Mouse (Mus musculus) liver (tissue): ENCODE measurements around the gene Hpcal1.
"Not testable (repeated sequence)": the region's sequence is repeated elsewhere in the genome, so short reads cannot be mapped to it uniquely, and the experiment has no call there.

Experiments
- DNase-seq: peaks from one replicate; pipeline ENCODE4 v3.0.0-alpha.2; 2020; ENCODE audit warnings: mixed read lengths

Gene Hpcal1

DNA sequence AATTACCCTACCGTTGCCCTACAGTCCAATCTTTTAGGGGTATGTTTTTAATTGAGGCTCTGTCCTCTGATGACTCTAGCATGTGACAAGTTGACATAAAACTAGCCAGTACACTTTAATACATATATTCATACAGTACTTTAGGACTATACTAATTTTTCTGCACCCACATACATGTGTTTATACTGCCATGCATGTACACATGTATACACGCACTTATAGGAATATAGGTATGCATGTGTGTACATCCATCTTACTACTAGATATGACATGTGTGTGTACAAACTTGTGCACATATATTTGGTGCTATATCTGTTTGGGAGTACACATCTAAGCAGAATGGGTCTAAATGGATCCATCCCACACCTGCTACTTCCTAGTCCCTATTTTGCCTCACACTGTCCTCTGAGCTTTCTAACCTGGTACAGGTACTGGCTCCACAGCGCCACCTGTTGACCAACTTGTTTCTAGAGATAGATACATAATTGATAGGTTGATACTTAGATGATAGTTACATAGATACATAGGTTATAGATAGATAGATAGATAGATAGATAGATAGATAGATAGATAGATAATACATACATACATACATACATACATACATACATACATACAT, 105.1 kb downstream of the Hpcal1 start:
- DNase-seq = peak; percentile 67

DNA sequence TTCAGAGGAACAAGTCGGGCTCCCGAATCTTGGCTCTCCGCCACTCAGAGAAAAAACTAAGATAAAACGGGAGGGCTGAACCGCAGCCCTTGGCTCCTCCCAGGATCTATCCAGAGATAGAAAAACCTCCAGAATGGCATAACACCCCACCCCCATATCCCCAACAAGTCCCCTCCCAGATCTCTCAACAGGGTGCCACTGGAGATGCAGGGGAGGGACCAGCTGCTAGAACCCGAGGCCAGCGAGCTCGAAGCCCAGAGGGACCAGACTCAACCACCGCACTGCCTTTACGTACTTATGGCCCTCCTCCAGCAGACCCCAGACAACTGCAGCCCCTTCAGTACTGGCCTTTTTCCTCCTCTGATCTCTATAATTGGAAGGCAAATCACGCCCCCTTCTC, 107.6 kb downstream of the Hpcal1 start:
- DNase-seq = not testable (repeated sequence)

DNA sequence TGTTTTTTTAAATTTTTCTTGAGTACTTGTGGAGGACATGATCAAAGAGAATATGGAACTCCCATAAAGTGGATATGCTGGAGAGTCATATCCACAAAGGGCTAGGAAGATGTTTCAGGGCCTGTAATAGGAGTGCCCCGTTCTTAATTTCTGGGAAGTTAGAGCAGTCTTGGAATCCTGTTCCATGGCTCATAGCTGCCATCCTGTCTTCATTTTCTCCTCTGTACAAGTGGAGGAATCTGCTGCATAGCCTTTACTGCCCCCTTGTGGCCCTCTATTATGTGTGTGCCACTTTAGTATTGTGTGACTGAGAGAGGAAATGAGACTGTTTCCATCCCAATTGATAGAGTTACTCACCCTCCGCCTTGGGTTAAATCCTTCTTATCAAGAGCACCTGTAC, 117.9 kb downstream of the Hpcal1 start:
- DNase-seq = peak; percentile 45

DNA sequence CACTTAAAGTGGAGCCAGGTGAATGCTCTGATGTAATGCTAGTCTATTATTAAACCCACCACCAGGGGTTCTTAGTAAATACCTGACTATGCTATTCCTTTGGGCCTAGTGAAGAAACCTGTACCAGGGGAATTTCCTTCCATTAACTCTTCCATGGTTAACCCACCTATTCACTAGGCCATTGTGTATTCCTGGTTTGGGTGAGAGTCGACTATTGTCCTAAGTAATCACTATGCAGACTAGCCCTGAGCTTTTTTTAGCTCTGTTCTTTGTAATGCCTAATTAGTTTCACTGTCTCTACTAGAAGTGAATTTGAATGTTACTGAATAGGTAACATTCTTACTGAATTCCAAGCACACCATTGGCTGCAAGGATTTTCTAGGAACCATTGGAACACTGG, 144.6 kb downstream of the Hpcal1 start:
- not testable (repeated sequence) for DNase-seq
